Mouse (Mus musculus) lung, postnatal 36 days (tissue): ENCODE data around the gene Serpinf1.
A peak's percentile ranks its signal among the peaks of the same experiment; 100 is the strongest.

ENCODE experiments used
- DNase-seq: peaks from one replicate; pipeline ENCODE4 v3.0.0; 2022; ENCODE audit warnings: mixed read lengths

The Serpinf1 gene

GRCm38 (mm10) chr11:75455041-75455736, 32.7 kb upstream of the Serpinf1 start:
- DNase-seq: peak; percentile 73

- DNase-seq: peak; percentile 95
Observed at GRCm38 (mm10) chr11:75453991-75454930, 31.8 kb upstream of the Serpinf1 start, which contains the start of gene Wdr81. Wdr81 (minus strand) TSS chr11:75454717.

GRCm38 (mm10) chr11:75452812-75453557, 30.5 kb upstream of the Serpinf1 start:
- DNase-seq: no peak

- DNase-seq: no peak
Observed at GRCm38 (mm10) chr11:75452081-75452480, 29.6 kb upstream of the Serpinf1 start.

GRCm38 (mm10) chr11:75450936-75451335, 28.4 kb upstream of the Serpinf1 start:
- DNase-seq: no peak

GRCm38 (mm10) chr11:75450304-75450908, 27.9 kb upstream of the Serpinf1 start:
- DNase-seq: peak; percentile 43

GRCm38 (mm10) chr11:75449695-75450094, 27.2 kb upstream of the Serpinf1 start:
- DNase-seq: no peak

- no peak for DNase-seq
Observed at GRCm38 (mm10) chr11:75448575-75448974, 26.1 kb upstream of the Serpinf1 start.

GRCm38 (mm10) chr11:75443711-75444110, 21.2 kb upstream of the Serpinf1 start:
- no peak for DNase-seq

GRCm38 (mm10) chr11:75441601-75442000, 19.1 kb upstream of the Serpinf1 start:
- DNase-seq: no peak

GRCm38 (mm10) chr11:75441034-75441433, 18.5 kb upstream of the Serpinf1 start:
- DNase-seq: no peak

- DNase-seq: no peak
Observed at GRCm38 (mm10) chr11:75439951-75440350, 17.4 kb upstream of the Serpinf1 start.

GRCm38 (mm10) chr11:75439363-75439762, 16.9 kb upstream of the Serpinf1 start, which contains the start of gene Serpinf2:
Serpinf2 (minus strand) TSS chr11:75439591.
- no peak for DNase-seq

GRCm38 (mm10) chr11:75438804-75439203, 16.3 kb upstream of the Serpinf1 start:
- DNase-seq: no peak

GRCm38 (mm10) chr11:75438194-75438593, 15.7 kb upstream of the Serpinf1 start:
- DNase-seq: no peak

- DNase-seq: no peak
Observed at GRCm38 (mm10) chr11:75434138-75434537, 11.6 kb upstream of the Serpinf1 start.

GRCm38 (mm10) chr11:75431307-75431706, 8.8 kb upstream of the Serpinf1 start:
- no peak for DNase-seq

- peak; percentile 51 for DNase-seq
Observed at GRCm38 (mm10) chr11:75429019-75429705, 6.7 kb upstream of the Serpinf1 start.

GRCm38 (mm10) chr11:75424459-75424858, 2.0 kb upstream of the Serpinf1 start:
- no peak for DNase-seq

GRCm38 (mm10) chr11:75424033-75424432, 1.5 kb upstream of the Serpinf1 start:
- DNase-seq: no peak

GRCm38 (mm10) chr11:75423091-75423490, 590 bp upstream of the Serpinf1 start:
- DNase-seq: no peak
